Mouse (Mus musculus): ENCODE results near the gene Sgms1. TPM values are rescaled to one million over a fixed set of nuclear protein-coding genes. Genes with fewer than 3 reads are reported as not detected.

Gene Sgms1
- total and polyA plus RNA-seq, 3 experiments = 27.0 to 62.1 (median 60.5) TPM

DNA sequence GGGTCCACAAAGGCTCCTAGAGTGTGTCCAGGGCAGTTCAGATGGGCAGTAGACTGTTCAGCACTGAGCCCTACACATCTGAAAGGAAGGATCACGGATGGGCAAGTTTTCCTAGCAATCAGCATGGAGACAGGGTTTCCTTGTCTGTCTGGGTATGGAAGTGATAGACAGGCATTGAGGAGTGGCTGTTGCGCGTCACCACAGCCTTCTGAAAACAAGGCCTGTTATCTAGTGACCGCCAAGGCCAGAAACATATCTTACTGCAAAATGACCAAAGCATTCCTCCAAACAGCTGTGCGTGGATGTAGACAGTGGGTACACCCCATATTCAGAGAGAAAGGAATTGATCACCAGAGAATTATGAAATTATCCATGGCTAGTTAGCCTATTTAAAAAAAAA, 47.1 kb downstream of the Sgms1 start:
- Histone ChIP-seq H3K36me3 (ENCODE audit: control insufficient read depth, insufficient read depth, low read length) (peaks cover 40% of the 10 kb centered on the region), H3K27ac (peak overlapping the region; percentile 55), H3K79me2 (replicated peaks; ENCODE audit: control insufficient read depth, insufficient read depth, low read length) (no peaks in the 10 kb centered on the region; the same call in none of the 2 replicates), H3K4me1 (ENCODE audit: control insufficient read depth, insufficient read depth, low read length) (peaks cover 27% of the 10 kb centered on the region), H3K4me3 (no peak overlapping the region), H3K9ac (ENCODE audit: low read depth, low read length) (no peak overlapping the region), H3K27me3 (ENCODE audit: control insufficient read depth, insufficient read depth, low read length) (no peaks in the 10 kb centered on the region)
- 65% methylated on average over 5 of the region's 5 CpGs for WGBS
- no peak for TF ChIP-seq CTCF (IDR thresholded peaks at IDR 0.05)
- no peak for TF ChIP-seq EP300 (IDR thresholded peaks at IDR 0.05; ENCODE audit: insufficient read depth, low read depth, low read length)
- TF ChIP-seq POLR2A (IDR thresholded peaks at IDR 0.05; ENCODE audit: insufficient read depth, low read depth, low read length) = no peak
- intact Hi-C loops (cut with DNase I) = no loop called here
- DNase-seq = peak in 1 of 2 experiments; percentile 23

DNA sequence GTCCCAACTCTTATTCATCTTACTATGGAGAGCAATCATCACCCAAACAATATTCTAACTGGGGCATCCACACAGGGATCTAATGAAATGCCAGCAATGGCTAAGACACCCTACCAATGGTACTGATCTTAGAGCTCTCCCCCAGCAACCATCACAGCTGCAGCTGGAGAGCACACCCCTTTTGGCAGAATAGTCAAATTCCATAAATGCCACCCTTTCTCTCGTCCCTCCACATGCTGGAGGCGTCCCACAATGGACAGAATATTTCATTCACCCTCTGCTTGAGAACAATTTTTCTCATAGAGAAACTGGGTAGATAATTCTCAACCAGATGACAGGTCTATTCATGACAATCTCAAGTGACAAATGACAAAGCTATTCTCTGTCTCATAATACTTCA, 48.4 kb downstream of the Sgms1 start:
- WGBS = 33% methylated on average over 2 of the region's 2 CpGs
- intact Hi-C loops (cut with DNase I) = no loop called here
- peak overlapping the region; percentile 47 for H3K27ac ChIP-seq
- TF ChIP-seq EP300 (IDR thresholded peaks at IDR 0.05; ENCODE audit: insufficient read depth, low read depth, low read length) (no peak), CTCF (IDR thresholded peaks at IDR 0.05) (no peak), POLR2A (IDR thresholded peaks at IDR 0.05; ENCODE audit: insufficient read depth, low read depth, low read length) (no peak)
- peaks cover 1% of the 10 kb centered on the region for H3K79me2 ChIP-seq (replicated peaks; ENCODE audit: control insufficient read depth, insufficient read depth, low read length)
- no peak overlapping the region for H3K4me3 ChIP-seq
- no peaks in the 10 kb centered on the region for H3K27me3 ChIP-seq (ENCODE audit: control insufficient read depth, insufficient read depth, low read length)
- peak in 1 of 2 experiments; percentile 15 for DNase-seq
- H3K4me1 ChIP-seq (ENCODE audit: control insufficient read depth, insufficient read depth, low read length) = peaks cover 24% of the 10 kb centered on the region
- no peak overlapping the region for H3K9ac ChIP-seq (ENCODE audit: low read depth, low read length)
- peaks cover 37% of the 10 kb centered on the region for H3K36me3 ChIP-seq (ENCODE audit: control insufficient read depth, insufficient read depth, low read length)

DNA sequence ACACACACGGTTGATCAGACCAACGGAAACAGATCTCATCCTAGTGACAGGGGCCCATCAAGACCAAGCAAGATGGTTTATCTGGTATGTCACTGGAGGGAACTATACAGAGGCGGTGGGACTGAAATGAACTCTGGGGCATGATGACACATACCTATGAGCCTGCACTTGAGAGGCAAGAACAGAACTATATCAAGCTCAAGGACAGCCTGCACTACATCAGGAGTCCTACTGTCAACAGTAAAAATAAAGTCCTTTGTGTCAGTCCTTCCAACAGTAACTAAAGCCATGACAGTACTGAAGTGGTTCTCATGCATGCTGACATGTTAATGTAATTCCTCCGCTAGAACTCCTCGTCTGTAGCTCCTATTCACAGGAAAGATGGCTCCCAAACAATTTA, 49.3 kb downstream of the Sgms1 start:
- peaks cover 28% of the 10 kb centered on the region for H3K36me3 ChIP-seq (ENCODE audit: control insufficient read depth, insufficient read depth, low read length)
- no peak for TF ChIP-seq EP300 (IDR thresholded peaks at IDR 0.05; ENCODE audit: insufficient read depth, low read depth, low read length)
- TF ChIP-seq CTCF (IDR thresholded peaks at IDR 0.05) = no peak
- no peak for TF ChIP-seq POLR2A (IDR thresholded peaks at IDR 0.05; ENCODE audit: insufficient read depth, low read depth, low read length)
- H3K4me1 ChIP-seq (ENCODE audit: control insufficient read depth, insufficient read depth, low read length) = peaks cover 20% of the 10 kb centered on the region
- no peak overlapping the region; the same call in 1 of the 2 replicates for H3K27ac ChIP-seq
- peak in 1 of 2 experiments; percentile 18 for DNase-seq
- H3K9ac ChIP-seq (ENCODE audit: low read depth, low read length) = no peak overlapping the region
- no peaks in the 10 kb centered on the region for H3K27me3 ChIP-seq (ENCODE audit: control insufficient read depth, insufficient read depth, low read length)
- H3K79me2 ChIP-seq (replicated peaks; ENCODE audit: control insufficient read depth, insufficient read depth, low read length) = peaks cover 1% of the 10 kb centered on the region
- intact Hi-C loops (cut with DNase I) = no loop called here
- no peak overlapping the region for H3K4me3 ChIP-seq
- WGBS = 83% methylated on average over 5 of the region's 5 CpGs

DNA sequence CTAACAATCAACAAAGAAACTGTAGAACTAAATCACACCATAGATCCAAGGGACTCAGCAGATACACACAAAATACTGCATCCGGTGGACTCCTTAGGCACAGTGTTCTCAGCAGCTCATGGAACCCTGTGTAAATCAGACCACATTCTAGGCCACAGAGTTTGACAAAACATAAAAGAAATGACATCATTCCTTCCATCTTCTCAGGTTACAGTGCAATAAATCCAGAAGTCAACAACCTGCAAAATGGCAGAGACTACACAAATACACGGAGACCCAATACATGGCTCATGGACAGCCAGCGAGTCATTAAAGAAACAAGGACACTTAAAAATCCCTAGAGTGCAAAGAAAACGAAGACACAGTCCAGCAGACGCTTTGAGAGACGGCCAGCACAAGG, 51.8 kb downstream of the Sgms1 start:
- WGBS = 50% methylated on average over 6 of the region's 6 CpGs
- TF ChIP-seq EP300 (IDR thresholded peaks at IDR 0.05; ENCODE audit: insufficient read depth, low read depth, low read length) = no peak
- no peak for TF ChIP-seq CTCF (IDR thresholded peaks at IDR 0.05)
- TF ChIP-seq POLR2A (IDR thresholded peaks at IDR 0.05; ENCODE audit: insufficient read depth, low read depth, low read length) = no peak
- Histone ChIP-seq H3K4me1 (ENCODE audit: control insufficient read depth, insufficient read depth, low read length) (peaks cover 17% of the 10 kb centered on the region), H3K27ac (peak overlapping the region; percentile 13; the same call in 1 of the 2 replicates), H3K9ac (ENCODE audit: low read depth, low read length) (no peak overlapping the region), H3K4me3 (no peak overlapping the region), H3K79me2 (replicated peaks; ENCODE audit: control insufficient read depth, insufficient read depth, low read length) (peaks cover 1% of the 10 kb centered on the region), H3K27me3 (ENCODE audit: control insufficient read depth, insufficient read depth, low read length) (no peaks in the 10 kb centered on the region), H3K36me3 (ENCODE audit: control insufficient read depth, insufficient read depth, low read length) (peaks cover 19% of the 10 kb centered on the region)
- peak in 1 of 2 experiments; percentile 14 for DNase-seq
- intact Hi-C loops (cut with DNase I) = no loop called here

DNA sequence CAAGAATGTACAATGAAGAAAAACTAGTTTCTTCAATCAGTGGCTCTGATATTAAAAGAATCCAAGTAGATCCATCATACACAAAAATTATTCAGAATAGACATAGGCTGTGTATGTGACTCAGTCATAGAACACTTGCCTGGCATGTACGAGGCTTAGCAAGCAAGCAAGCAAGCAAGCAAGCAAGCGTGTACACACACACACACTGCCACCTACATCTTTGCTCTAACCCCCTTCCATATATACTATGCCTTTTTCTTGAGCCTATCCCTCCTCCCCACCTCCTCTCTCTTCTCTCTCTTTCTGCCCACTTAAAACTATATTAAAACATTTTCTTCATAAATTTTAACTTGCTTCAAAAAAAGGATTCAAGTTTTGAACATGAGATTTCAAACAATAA, 54.8 kb downstream of the Sgms1 start:
- no peak for TF ChIP-seq POLR2A (IDR thresholded peaks at IDR 0.05; ENCODE audit: insufficient read depth, low read depth, low read length)
- TF ChIP-seq EP300 (IDR thresholded peaks at IDR 0.05; ENCODE audit: insufficient read depth, low read depth, low read length) = no peak
- TF ChIP-seq CTCF (IDR thresholded peaks at IDR 0.05) = no peak
- Histone ChIP-seq H3K27me3 (ENCODE audit: control insufficient read depth, insufficient read depth, low read length) (no peaks in the 10 kb centered on the region), H3K4me3 (no peak overlapping the region), H3K36me3 (ENCODE audit: control insufficient read depth, insufficient read depth, low read length) (peaks cover 10% of the 10 kb centered on the region), H3K4me1 (ENCODE audit: control insufficient read depth, insufficient read depth, low read length) (peaks cover 5% of the 10 kb centered on the region), H3K79me2 (replicated peaks; ENCODE audit: control insufficient read depth, insufficient read depth, low read length) (peaks cover 1% of the 10 kb centered on the region), H3K9ac (ENCODE audit: low read depth, low read length) (no peak overlapping the region), H3K27ac (no peak overlapping the region)
- WGBS = 93% methylated on average over 2 of the region's 2 CpGs
- intact Hi-C loops (cut with DNase I) = no loop called here
- peak in 1 of 2 experiments; percentile 7 for DNase-seq

DNA sequence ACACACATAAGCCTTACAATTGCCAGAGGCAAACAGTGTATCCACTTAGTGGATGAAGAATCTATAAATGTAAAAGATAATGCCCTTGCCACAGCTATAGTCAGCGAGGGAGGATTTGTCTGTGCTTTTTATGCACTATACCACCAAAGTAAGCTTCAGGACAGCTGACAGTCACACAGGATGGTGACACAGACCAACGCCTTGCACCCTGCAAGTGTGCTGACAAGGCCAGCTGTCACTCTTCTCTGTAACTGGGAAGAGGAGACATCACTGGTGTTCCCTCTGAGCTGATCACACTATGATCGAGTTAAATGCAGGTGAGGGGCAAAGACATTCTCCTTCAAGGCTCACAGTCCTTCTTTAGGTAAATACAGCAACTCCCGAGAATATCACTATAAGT, 56.0 kb downstream of the Sgms1 start:
- Histone ChIP-seq H3K27me3 (ENCODE audit: control insufficient read depth, insufficient read depth, low read length) (no peaks in the 10 kb centered on the region), H3K36me3 (ENCODE audit: control insufficient read depth, insufficient read depth, low read length) (peaks cover 10% of the 10 kb centered on the region), H3K9ac (ENCODE audit: low read depth, low read length) (no peak overlapping the region), H3K79me2 (replicated peaks; ENCODE audit: control insufficient read depth, insufficient read depth, low read length) (peaks cover 1% of the 10 kb centered on the region; the same call in 1 of the 2 replicates), H3K27ac (no peak overlapping the region), H3K4me1 (ENCODE audit: control insufficient read depth, insufficient read depth, low read length) (peaks cover 12% of the 10 kb centered on the region), H3K4me3 (no peak overlapping the region)
- 76% methylated on average over 4 of the region's 4 CpGs for WGBS
- DNase-seq = peak in 1 of 2 experiments; percentile 12
- intact Hi-C loops (cut with DNase I) = no loop called here
- TF ChIP-seq POLR2A (IDR thresholded peaks at IDR 0.05; ENCODE audit: insufficient read depth, low read depth, low read length) (no peak), EP300 (IDR thresholded peaks at IDR 0.05; ENCODE audit: insufficient read depth, low read depth, low read length) (no peak), CTCF (IDR thresholded peaks at IDR 0.05) (no peak)

Data from heart, adult 2 months (tissue).